Mouse (Mus musculus) natural killer cell, adult 2 months (primary cell): ENCODE measurements around the gene Akr1b8.
"Not testable (repeated sequence)": the region's sequence is repeated elsewhere in the genome, so short reads cannot be mapped to it uniquely, and the experiment has no call there.

Source experiments
- DNase-seq, 2 experiments: peaks; one replicate each; pipeline ENCODE4 v3.0.0; 2022; ENCODE audit warnings: low spot score in 2 of 2

The Akr1b8 gene

DNA sequence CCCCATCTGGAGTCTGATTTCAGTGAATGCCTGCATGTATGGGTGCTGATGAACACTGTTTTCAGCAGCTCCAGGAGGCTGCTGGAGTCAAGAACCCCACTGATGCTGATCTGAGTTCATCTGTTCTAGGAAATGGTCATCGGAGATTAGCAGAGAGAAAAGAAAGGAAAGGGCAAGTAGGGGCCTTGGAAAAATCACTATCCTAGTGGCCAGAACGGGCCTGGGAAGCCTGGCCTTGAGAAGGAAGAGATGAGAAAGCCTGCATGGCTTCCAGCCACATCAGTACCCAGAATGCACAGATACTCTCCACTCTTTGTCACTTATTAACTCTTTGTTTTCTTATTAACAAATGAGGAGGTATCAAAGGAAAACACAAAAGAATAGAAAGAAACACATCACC is 46.8 kb downstream of the Akr1b8 start:
- no peak for DNase-seq

DNA sequence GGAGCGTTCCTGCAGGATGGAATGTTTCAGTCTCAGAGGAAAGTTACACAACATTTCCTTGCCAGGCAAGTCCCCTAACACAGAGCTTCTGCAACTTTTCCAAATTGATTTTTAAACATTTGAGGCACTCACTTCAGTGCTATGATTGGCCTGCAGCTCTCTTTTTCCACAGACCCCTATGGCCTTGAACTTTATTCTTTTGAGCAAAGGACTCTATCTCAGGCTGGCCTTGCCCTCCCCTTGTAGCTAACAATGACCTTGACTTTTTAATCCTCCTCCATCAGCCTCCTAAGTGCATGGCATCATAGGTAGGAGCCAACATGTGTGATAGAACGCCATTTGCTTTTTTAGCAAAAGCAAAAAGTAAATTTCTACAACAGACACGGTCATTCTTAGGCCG is 52.8 kb downstream of the Akr1b8 start:
- DNase-seq, result no peak

DNA sequence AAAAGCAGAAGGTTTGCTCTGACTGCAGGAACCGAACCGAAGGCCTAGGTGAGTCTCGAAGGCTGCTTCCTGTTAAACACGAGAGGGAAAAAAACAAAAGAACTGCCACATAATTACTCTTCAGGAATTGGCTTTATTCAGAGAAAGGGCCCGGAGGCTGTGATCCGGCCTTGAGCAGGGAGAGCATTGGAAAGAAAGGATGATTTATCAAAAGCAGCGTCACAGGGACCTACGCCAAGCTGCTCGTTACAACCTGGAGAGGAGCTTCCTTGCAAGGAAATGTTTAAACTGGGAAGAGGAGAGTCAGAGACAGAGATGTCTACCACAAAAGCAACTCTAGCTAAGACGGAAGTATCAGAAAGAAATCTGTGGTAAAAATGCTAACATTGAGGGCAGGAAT is 53.5 kb downstream of the Akr1b8 start:
- no peak for DNase-seq

- DNase-seq, result no peak
Observed at GRCm38 (mm10) chr6:34412023-34412422, 58.1 kb downstream of the Akr1b8 start, which contains the start of gene Akr1b7. Akr1b7 (plus strand) TSS chr6:34412334.

DNA sequence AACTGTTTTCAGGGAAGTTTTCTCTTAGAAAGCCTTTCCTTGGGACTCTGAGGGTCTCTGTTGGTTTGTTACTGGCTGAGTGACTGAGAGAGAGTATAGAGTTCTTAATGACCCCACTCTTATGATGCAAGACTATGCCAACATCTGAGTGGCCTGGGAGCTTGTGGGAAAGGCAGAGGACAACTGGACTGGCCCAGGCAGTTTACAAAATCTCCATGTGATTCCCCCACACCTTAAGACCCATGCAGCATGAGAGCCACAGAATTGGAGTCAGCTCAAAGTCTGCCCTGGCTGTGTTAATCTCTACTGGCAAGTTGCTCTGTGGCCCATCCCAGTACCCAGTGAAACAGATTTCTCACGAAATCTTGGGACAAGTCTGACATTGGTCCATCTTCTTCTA is 58.8 kb downstream of the Akr1b8 start:
- DNase-seq, result no peak

DNA sequence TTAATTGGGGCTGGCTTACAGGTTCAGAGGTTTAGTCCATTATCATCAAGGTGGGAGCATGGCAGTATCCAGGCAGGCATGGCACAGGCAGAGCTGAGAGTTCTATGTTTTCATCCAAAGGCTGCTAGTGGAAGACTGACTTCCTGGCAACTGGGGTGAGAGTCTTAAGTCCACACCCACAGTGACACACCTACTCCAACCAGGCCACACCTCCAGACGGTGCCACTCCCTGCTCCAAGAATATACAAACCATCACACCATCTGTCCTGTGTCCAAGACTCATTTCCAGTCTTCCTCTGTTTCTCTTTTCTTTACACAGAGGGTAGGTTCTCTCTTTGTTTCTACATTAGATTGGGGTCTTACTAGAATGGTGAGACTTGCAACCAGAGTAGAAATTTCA is 59.5 kb downstream of the Akr1b8 start:
- DNase-seq, result not testable (repeated sequence)

DNA sequence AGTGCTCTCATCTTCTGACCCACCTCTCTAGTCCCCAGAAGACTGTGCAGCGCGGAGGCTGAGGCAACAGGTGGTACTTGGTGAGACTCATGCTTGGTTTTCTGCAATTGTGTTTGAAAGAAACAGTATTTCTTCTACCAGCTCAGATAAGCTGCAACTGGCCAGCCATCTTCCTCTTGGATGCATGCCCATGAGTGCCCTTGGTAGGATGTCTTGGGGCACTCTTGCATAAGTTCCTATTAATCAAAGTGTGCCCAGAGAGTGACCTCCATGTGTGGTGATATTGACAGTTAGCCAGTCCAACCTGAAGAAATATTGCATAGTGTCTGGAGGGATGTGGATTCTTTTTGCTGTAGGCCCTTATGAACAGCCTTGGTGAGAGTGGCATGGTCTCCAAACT is 62.6 kb downstream of the Akr1b8 start:
- DNase-seq, result no peak
